Mouse (Mus musculus) brain, embryonic 14.5 days (tissue): ENCODE measurements around the gene Abraxas1.

ENCODE experiments used
- CTCF ChIP-seq: fragments of 200-500 bp; IDR thresholded peaks from 2 replicates; pipeline ENCODE4 v1.5.1; 2012; ENCODE audit warnings: inconsistent platforms, mild to moderate bottlenecking, moderate library complexity, borderline replicate concordance; ENCODE audit not compliant: insufficient read depth, insufficient read length; ENCODE audit errors: extremely low read depth
- POLR2A ChIP-seq: fragments of 200-500 bp; IDR thresholded peaks from 2 replicates; pipeline ENCODE4 v1.6.1; 2012; ENCODE audit warnings: mild to moderate bottlenecking, inconsistent platforms, borderline replicate concordance; ENCODE audit not compliant: poor library complexity, insufficient read depth, insufficient read length, severe bottlenecking; ENCODE audit errors: extremely low read depth

DNA sequence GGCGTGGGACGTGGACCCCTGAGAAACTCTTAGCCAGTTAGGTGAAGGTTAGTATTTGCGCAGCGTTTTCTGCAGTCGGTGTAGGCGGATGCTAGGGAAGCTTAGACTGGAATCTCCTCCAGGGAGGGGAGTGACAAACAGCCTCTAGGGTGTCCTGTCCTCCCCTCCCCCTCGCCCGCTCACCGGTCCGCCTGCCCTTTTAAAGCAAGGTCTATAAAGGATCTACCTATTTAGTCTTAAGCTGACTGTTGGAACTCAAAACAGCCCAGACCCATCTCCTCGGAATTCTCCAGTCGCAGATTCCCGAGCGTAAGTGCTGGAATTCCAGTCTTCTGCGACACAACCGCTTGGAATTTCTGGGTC, 24.7 kb upstream of the Abraxas1 start, which contains the start of gene Gpat3:
- TF ChIP-seq CTCF: no peak
- TF ChIP-seq POLR2A: no peak
